Mouse (Mus musculus) CH12.LX (cell line): Measurements from ENCODE around the gene Prkacb.

Experiments used
- CTCF ChIP-seq, 2 experiments: IDR thresholded peaks in 1 of 2; conservative IDR thresholded peaks in 1 of 2; 2 replicates each; pipeline ENCODE4 v1.5.1; 2011 to 2012; ENCODE audit warnings: low read depth in 2 of 2, low read length in 2 of 2, improper control_type of control experiment in 1 of 2, inconsistent platforms in 1 of 2, mild to moderate bottlenecking in 1 of 2, moderate library complexity in 1 of 2
- E2F4 ChIP-seq: IDR thresholded peaks from 2 replicates; pipeline ENCODE4 v1.6.1; 2011; ENCODE audit warnings: low read depth, low read length, improper control_type of control experiment; ENCODE audit not compliant: insufficient replicate concordance
- EP300 ChIP-seq: IDR thresholded peaks from 2 replicates; pipeline ENCODE4 v1.6.1; 2011; ENCODE audit warnings: low read length, improper control_type of control experiment
- HCFC1 ChIP-seq: IDR thresholded peaks from 2 replicates; pipeline ENCODE4 v1.6.1; 2012; ENCODE audit warnings: low read depth, mild to moderate bottlenecking, inconsistent platforms, low read length, improper control_type of control experiment
- IRF4 ChIP-seq: IDR thresholded peaks from 2 replicates; pipeline ENCODE4 v1.6.1; 2014; ENCODE audit warnings: low read depth, mild to moderate bottlenecking, inconsistent platforms, low read length, improper control_type of control experiment
- JUND ChIP-seq: conservative IDR thresholded peaks from 2 replicates; pipeline ENCODE4 v1.6.1; 2011; ENCODE audit warnings: low read depth, low read length, improper control_type of control experiment
- MAX ChIP-seq: IDR thresholded peaks from 2 replicates; pipeline ENCODE4 v1.6.1; 2011; ENCODE audit warnings: low read length, improper control_type of control experiment
- MEF2A ChIP-seq: IDR thresholded peaks from 2 replicates; pipeline ENCODE4 v1.6.1; 2014; ENCODE audit warnings: low read depth, mild to moderate bottlenecking, inconsistent platforms, low read length, improper control_type of control experiment, borderline replicate concordance
- POLR2A ChIP-seq: IDR thresholded peaks from 2 replicates; pipeline ENCODE4 v1.6.1; 2011; ENCODE audit warnings: low read depth, mild to moderate bottlenecking, improper control_type of control experiment, low read length
- POLR2AphosphoS2 ChIP-seq: IDR thresholded peaks from 2 replicates; pipeline ENCODE4 v1.6.1; 2011; ENCODE audit warnings: low read depth, low read length, improper control_type of control experiment
- USF1 ChIP-seq: IDR thresholded peaks from 2 replicates; pipeline ENCODE4 v1.6.1; 2014; ENCODE audit warnings: low read depth, mild to moderate bottlenecking, inconsistent platforms, low read length, improper control_type of control experiment
- USF2 ChIP-seq: conservative IDR thresholded peaks from 2 replicates; pipeline ENCODE4 v1.6.1; 2011; ENCODE audit warnings: low read depth, low read length, improper control_type of control experiment
- ZC3H11A ChIP-seq: IDR thresholded peaks from 2 replicates; pipeline ENCODE4 v1.6.1; 2012; ENCODE audit warnings: low read depth, mild to moderate bottlenecking, inconsistent platforms, low read length, improper control_type of control experiment
- ZNF384 ChIP-seq: IDR thresholded peaks from 2 replicates; pipeline ENCODE4 v1.6.1; 2012; ENCODE audit warnings: low read depth, low read length, improper control_type of control experiment, inconsistent platforms

DNA sequence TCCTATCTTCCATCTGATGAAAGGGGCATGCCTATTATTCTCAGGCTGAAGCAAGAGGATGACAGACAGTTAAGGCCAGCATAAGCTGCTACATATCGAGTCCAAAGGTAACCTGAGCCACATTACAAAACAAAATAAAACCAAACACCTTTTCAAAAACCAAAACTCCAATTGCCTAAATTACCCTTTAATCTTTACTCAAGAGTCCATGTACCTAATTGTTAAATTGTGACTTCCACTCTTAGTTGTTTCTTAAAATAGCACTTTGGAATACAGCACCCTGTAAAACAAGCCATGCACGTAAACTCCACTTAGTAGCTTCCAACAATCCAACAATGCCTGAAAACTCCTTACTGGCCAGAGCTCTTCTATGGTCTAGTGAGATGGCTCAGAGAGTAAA, 34.3 kb downstream of the Prkacb start:
- no peak for TF ChIP-seq USF2
- no peak for TF ChIP-seq JUND
- no peak for TF ChIP-seq POLR2A
- no peak for TF ChIP-seq MEF2A
- no peak for TF ChIP-seq CTCF (conservative IDR thresholded peaks at IDR 0.05 in 1 of 2, IDR thresholded peaks at IDR 0.05 in 1 of 2; ENCODE audit: low read depth in 2 of 2, low read length in 2 of 2)
- TF ChIP-seq HCFC1 = no peak
- no peak for TF ChIP-seq EP300
- no peak for TF ChIP-seq IRF4
- TF ChIP-seq POLR2AphosphoS2 = no peak
- TF ChIP-seq ZC3H11A = no peak
- TF ChIP-seq MAX = no peak
- TF ChIP-seq E2F4 = no peak
- TF ChIP-seq USF1 = no peak
- no peak for TF ChIP-seq ZNF384
